Mouse (Mus musculus): ENCODE measurements around the gene Gtpbp6. TPM values are rescaled to one million over a fixed set of nuclear protein-coding genes. Genes with fewer than 3 reads are reported as not detected.
"Not testable (repeated sequence)": the region's sequence is repeated elsewhere in the genome, so short reads cannot be mapped to it uniquely, and the experiment has no call there.

The Gtpbp6 gene
- total RNA-seq (2021), result 10 to 100 TPM; 85.4 to 88.5 TPM

DNA sequence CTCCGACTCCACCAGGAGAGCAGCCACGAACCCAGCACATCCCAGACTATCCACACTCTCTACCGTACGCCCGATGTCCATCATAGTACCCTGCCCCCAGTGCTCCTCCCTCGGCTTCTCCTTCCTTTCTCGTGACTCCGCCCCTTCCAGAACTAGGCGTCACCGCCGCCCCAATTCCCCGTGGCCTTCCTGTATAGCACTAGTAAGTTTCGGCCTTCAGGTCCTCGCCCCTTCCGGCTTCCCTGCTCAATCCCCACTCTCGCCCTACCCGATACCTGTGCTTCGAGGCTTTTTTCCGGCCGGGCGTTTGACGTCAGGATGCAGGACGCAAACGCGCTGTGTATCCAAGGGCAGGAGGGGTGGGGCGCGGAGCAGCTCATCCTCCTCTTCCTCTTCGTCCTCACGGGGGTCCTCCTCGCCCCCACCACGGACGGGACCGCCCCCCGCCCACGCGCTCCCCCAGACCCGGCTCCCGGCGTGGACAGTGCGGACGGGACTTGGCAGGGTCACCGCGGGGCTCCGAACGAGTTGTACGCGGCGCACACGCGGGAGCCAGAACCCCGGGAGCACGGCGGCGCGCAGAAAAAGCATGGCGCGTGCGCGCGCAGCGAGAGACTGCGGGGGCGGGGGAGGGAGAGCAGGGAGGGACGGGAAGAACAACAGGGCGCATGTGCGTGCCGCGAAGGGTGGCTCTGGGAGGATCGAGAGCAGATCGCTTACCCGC is at the start of gene Gtpbp6:
Gtpbp6 (minus strand) TSS at position 617 of the 724 bp plus-strand sequence.
- peak; percentile 94 to 96 for DNase-seq (ENCODE audit: low spot score in 2 of 2)
- intact Hi-C loops (cut with DNase I), result loop anchor here (1.0 to 10.0 kb wide), 3 partner anchors 12 to 1743 kb away; partner anchors contain the start of genes Crlf2 and Gm42517

DNA sequence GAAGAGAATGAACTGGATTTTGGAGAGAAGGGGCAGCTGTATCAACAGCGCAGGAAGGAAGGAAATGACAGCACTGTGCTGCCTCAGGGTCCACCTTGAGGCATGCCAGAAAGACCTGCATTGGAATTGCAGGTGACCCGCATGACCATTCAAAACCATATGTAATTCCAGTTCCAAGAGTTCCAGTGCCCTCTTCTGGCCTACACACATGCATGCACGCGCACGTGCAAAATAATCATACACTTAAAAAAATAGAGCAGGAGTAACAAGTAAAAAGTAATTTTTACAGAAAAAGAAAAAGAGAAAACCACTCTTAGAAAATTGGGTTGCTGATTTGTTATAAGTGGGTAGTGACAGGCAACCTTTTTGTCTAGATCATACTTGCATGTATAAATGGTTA is 35.0 kb upstream of the Gtpbp6 start:
- intact Hi-C loops (cut with DNase I), result no loop called here

DNA sequence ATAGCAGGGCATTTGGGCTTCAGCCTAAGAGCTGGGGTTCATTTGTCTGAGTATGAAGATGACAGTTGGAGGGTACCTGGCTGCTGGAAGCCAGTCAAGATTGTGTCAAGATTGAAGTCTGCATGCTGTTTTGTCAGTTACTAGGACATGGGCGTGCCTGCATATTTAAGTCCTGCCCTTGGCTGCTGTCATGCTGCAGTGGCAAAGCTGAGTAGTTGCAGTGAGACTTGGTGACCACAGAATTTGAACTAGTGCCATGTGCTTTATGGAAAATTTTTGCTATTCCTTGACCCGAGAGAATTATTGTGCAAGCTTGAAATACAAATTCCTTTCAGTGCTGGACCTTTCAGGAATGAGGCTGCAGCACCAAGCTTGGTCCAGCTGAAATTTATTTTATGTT is 34.3 kb upstream of the Gtpbp6 start:
- intact Hi-C loops (cut with DNase I), result no loop called here
- DNase-seq (ENCODE audit: low spot score in 2 of 2), result no peak

More for the DNA sequence above, 35.0 kb upstream of the Gtpbp6 start:
- DNase-seq (ENCODE audit: low spot score in 2 of 2), result no peak

DNA sequence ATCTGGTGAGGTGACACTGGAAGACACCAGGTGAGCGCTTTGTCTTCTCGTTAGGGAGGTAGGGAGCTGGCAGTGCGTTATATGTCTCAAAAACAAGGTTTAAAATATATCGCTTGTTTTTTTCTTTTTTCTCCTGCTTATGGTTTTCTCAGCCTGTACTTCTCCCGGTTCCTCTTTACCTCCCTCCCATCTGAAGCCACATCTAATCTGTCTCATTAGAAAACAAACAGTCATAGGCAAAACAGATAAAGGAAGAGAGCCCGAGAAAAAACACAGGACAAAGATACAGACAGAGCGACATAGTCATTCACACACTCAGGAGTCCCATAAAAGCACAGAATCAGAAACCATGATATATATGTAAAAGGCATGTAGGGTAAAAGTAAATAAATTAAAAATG is 32.4 kb upstream of the Gtpbp6 start:
- DNase-seq (ENCODE audit: low spot score in 2 of 2), result no peak
- intact Hi-C loops (cut with DNase I), result no loop called here

DNA sequence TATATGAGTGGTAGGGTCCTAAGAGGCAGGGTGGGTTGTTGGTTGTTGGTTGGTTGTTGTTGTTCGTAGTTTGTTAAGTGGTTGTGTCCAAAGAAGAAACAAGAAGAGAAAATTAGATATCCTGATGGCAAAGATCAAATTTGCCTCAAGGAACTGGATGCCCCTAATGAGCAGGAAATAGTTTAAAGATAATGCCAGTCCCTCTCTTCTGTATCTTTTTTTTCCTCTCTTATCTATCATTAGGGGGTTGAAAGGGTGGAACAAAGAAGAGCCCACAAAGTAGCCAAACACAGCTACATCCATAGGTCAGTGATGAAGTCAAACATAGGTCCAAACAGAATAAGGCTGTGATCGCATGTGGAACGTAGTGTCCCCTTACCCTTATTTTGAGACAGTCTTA is 31.3 kb upstream of the Gtpbp6 start:
- intact Hi-C loops (cut with DNase I), result no loop called here

DNA sequence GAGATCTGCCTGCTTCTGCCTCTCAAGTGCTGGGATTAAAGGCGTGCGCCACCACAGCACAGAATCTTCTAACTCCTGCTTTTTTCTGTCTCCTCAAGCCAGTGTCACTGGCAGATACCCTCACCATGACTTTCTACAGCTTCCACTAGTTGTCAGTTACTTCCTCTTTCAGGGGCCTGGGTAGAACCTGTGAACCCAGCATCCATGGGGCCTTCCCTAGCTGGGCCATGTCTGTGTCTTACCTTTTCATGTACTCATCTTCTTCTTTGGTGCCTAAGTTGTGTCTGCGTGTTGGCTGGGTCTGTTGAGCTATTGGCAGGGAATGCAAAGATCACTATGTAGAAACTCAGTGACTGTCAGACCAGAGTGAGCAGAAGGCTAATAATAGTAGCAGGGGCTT is 29.8 kb upstream of the Gtpbp6 start:
- no peak for DNase-seq (ENCODE audit: low spot score in 2 of 2)
- intact Hi-C loops (cut with DNase I), result no loop called here

More for the DNA sequence above, 31.3 kb upstream of the Gtpbp6 start:
- DNase-seq (ENCODE audit: low spot score in 2 of 2), result no peak

DNA sequence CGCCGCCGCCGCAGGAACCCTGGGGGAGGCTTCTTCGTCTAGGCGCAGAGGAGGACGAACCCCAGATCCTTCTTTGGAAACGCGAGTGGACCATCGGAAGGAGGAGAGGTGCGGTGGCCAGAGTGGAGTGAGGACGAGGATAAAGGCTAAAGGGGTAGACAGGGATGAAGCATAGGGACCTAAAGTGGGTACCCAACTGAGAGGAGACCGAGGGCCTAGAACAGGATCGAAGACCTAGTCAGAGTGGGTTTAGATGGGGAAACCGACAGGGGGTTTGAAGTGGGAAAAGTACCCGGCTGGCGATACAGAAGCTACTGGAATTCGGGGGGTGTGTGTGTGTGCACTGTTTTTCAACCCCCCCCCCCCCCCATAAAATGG is 28.1 kb upstream of the Gtpbp6 start:
- intact Hi-C loops (cut with DNase I), result no loop called here
- no peak for DNase-seq (ENCODE audit: low spot score in 2 of 2)

DNA sequence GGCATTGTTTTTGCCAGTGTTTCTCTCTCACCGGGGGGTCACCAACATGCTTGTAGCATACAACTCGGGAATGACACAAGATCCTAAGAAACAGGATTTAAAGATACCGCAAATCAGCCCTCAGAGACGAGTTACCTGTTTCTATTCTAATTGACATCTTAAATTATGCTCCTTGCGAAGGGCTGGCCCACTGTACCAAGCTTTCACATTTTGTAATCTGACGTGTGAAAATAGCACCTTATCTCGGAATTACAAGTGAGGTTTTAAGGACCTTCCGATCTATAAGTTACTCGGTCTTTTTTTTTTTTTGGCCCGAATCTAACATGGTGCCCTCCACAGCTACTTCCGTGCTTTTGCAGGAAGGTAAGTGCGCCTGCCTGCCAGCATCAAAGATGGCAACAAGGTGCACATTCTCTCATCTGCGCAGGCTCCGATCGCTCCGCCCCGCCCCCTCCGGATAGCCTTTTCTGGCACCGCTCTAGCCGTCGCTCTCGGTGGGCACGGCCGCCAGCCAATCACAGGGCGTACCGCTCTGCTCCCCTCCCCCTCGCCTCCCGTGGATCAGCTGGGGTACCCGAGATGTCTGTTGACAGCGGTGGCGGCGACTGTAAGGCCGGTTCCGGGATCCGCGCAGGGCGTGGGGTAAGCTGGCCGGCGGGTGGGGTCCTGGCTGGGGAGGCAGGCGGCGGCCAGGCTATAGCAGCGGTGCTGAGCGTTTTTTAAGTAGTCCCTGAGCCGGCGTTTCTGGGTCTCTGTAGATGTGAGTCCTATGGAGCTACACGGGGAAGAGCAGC is 27.5 kb upstream of the Gtpbp6 start, which contains the start of gene Chfr:
Chfr (plus strand) TSS at position 550 of the 794 bp plus-strand sequence.
- intact Hi-C loops (cut with DNase I), result loop anchor here (2.0 kb wide), 1 partner anchor 25 kb away; the partner anchor contains the start of gene Zfp605

DNA sequence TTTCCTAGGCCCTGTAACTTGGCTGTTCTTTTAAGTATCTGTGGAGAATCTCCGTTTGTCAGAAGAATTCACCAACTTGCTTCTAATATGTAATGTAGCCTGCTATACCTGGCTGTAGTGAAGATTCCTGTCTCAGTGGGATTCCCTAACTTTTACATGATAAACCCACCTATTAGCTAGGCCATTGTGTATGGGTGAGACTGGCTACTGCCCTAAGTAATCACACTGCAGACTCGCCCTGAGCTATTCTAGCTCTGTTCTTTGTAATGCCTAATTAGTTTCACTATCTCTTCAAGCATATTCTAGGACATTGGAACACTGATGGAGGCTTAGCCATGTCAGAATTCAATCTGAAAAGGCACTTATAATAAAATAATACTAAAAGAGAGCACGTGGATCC is 14.4 kb upstream of the Gtpbp6 start:
- intact Hi-C loops (cut with DNase I), result not testable (repeated sequence)

More for the DNA sequence above, 27.5 kb upstream of the Gtpbp6 start, which contains the start of gene Chfr:
- peak; percentile 100 for DNase-seq (ENCODE audit: low spot score in 2 of 2)

DNA sequence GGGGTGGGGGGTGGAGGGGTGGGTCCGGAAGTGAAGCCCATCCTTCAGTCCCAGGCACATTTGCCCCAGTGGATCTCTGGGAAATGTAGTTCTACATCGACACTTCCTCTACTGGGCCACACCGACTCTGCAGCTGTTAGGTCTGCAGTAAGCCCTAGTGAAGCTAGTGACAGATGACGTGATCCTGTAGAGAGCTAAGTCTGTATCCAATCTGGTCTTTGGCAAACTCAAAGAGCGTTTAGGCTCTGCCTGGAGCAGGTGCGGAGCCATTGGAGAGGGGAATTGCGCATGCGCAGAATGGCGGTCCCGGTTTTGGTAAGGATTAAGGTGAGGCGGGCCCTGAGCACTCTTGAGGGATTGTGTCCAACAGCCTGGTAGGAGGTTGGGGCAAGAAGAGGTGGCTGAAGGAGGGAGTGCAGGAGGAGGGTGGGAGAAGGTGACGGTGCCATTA is 2.0 kb upstream of the Gtpbp6 start, which contains the start of gene Zfp605:
Zfp605 (plus strand) TSS at position 102 of the 451 bp plus-strand sequence.
- intact Hi-C loops (cut with DNase I), result loop anchor here (2.0 to 10.0 kb wide), 3 partner anchors 25 to 1745 kb away; partner anchors contain the start of genes Chfr, Crlf2 and Gm42517
- peak; percentile 90 to 93 for DNase-seq (ENCODE audit: low spot score in 2 of 2)

More for the DNA sequence above, 14.4 kb upstream of the Gtpbp6 start:
- DNase-seq (ENCODE audit: low spot score in 2 of 2), result not testable (repeated sequence)

DNA sequence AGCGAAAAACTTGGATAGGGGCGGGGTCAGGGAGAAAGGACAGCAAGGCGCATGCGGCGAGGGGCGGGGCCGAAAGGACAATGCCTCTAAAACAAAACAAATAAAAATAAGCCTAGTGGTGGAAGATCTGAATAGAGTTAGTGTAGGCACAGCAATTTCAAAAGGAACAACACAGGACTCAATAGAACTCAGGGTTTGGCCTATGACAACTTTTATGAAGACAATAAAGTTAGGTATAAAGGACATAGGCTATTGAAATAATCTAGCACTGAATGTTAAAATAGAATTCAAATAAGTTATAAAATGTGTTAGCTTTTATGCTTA is 270 bp upstream of the Gtpbp6 start:
- intact Hi-C loops (cut with DNase I), result loop anchor here (5.0 to 10.0 kb wide), 2 partner anchors 551 to 1743 kb away; partner anchors contain the start of genes Crlf2 and Gm42517

DNA sequence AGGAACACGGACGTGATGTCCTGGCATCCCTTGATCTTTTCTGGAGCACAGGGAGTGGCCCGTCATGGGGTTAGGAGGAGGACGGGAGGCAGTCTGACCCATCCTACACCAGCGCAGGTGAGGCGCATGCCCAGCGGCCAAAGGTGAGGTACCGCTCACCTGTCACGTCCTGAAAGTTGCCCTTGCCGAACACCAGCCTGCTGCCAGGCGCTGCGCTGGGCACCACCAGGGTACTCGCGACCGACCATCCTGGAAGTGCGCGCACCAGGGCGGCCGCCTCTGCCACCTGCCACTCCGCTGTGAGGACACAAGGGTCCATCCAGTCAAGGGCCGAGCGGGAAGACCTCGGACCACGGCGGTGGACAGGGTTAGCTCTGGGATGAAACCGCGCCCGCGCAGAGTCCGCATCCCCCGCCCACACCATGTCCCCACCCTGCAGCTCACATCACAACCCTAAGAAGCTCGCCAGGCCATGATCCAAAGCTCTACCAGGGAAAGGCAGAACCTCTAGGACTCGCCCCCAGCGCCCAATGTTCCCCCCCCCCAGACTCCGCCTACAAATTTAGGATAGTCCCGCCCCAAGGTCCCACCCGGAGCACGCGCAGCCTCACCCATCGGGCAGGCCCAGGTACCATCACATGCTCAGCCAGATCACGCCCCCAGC is 964 bp downstream of the Gtpbp6 start:
- peak; percentile 33 to 40 for DNase-seq (ENCODE audit: low spot score in 2 of 2)
- intact Hi-C loops (cut with DNase I), result loop anchor here (1.0 to 10.0 kb wide), 3 partner anchors 12 to 1742 kb away; partner anchors contain the start of genes Crlf2 and Gm42517

More for the DNA sequence above, 270 bp upstream of the Gtpbp6 start:
- no peak for DNase-seq (ENCODE audit: low spot score in 2 of 2)

DNA sequence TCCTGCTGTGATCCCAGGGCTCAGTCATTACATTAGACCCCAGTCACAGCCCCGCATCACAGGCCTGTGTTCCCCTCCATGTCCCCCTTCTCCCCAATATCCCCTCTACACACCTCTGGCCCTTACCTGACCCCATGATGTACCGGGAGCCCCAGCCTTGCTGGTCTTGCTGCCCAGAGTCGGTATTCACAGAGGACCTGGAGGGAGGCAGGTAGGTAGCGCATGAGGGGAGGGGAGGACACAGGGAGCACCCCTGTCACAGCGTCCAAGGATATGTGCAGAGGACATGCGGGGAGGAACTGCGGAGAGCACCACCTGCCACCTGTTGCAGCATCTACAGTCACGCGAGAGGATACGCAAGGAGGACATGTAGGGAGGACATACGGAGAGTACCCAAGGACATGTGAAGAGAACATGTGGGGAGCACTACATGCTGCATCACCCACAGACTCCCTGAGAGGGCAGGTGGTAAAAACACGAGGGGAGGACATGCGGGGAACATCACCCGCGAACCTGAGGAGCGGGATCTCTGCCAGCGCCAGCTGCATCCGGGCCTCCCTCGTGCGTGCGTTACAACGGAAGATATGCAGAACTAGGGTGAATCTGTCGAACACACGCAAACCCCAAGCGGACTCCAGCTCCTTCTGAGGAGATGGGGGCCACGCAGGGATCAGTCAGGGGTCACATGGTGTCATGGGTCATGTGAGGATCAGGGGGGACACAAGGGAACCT is 1.7 kb downstream of the Gtpbp6 start:
- peak; percentile 10 to 43 for DNase-seq (ENCODE audit: low spot score in 2 of 2)
- intact Hi-C loops (cut with DNase I), result loop anchor here (5.0 to 10.0 kb wide), 2 partner anchors 549 to 1742 kb away; partner anchors contain the start of genes Crlf2 and Gm42517

DNA sequence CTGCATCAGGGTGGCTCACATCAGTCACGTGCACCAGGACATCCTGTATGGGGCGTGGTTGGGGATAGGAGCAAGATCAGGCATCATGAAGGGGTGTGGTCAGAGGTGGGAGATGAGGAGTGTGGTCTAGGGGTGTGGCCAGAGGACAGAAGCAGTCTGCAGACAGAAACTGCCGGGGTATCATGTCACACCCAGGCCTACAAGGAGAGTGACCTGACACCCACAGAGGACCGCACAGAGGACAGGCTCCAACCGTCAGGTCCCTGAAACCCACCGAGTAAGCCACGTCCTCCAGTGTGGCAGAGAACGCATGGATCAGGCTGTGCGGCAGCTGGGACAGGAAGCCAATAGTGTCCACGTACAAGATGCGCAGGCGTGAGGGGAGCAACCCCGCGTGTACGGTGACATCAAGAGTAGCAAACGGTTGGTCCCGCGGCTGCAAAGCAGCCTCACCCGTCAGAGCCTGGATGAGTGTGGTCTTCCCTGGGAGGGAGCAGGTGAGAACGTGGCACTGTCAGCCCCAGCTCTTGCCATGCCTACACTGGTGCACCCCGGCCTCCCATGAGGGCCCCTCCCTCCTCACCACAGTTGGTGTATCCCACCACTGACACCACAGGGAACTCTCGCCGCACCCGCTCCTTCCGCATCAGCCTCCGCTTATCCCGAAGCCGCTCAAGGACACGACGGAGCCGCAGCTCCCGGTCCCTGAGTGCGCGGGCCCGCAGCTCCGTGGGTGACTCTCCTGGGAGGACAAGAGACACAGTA is 3.2 kb downstream of the Gtpbp6 start:
- DNase-seq (ENCODE audit: low spot score in 2 of 2), result peak in 1 of 2 experiments; percentile 13
- intact Hi-C loops (cut with DNase I), result loop anchor here (5.0 to 10.0 kb wide), 2 partner anchors 547 to 1740 kb away; partner anchors contain the start of genes Crlf2 and Gm42517

DNA sequence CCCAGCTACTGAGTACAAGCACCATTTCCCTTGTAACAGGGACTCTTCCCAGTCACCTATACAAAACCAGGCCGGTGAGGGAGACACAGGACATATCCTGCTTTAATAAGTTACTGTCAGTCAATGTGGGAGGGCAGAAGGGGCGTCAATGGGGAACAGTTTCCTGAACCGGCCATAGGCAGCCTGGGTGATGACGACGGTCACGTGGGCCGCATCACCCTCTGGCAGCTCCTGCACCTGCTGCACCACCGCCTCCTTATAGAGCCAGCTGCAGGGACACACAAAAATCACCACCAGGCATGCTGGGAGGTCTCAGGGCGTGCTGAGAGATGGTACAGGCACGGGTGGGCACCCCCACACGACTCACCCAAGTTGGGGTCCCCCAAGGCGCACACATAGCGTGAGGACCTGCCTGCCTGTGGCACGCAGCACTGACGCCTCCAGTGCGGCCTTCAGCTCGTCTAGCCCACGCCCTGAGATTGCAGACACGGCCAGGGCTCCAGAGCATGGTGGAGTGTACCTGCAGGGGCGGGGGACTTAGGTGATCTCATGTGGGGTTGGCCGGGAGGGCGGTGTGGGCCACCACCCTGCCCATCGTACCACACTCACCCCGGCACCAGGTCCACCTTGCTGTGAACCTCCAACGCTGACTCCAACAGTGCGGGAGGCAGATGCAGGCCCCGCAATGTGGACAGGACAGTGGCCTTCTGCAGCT is 3.9 kb downstream of the Gtpbp6 start:
- intact Hi-C loops (cut with DNase I), result loop anchor here (10.0 kb wide), 1 partner anchor 1739 kb away; the partner anchor contains the start of gene Gm42517
- peak in 1 of 2 experiments; percentile 16 for DNase-seq (ENCODE audit: low spot score in 2 of 2)

DNA sequence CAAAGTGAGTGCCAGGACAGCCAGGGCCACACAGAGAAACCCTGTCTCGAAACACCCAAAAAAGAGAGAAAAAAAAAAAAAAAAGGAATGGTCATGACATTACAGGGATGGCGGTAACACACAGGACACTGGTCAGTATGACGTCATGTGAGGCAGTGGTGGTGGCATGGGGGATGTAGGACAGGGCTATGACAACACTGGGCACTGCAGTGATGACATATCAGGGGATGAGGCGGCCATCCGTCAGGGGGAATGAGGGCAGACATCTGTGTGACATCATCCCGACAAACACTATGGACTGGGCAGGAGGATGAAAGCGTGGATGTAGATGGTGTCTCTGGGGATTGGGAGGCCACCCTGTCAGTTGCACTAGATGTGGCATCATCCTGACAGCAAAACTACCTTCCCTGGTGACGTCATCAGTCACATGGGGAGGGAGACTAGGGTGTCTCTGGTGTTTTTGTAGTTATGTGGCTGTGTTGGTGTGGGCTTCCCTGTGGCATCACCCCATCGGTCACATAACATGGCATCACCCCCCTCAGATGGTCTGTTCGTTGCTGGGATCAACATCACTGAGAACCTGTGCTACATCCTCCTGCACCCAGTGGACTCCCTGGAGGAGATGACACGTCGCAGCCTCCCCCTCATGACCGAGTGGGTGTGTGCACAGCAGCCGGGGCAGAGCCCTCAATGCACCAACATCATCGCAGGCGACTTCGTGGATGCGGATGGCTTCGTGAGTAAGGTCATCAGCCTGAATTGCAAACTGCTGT is 5.0 kb downstream of the Gtpbp6 start:
- intact Hi-C loops (cut with DNase I), result loop anchor here (10.0 kb wide), 1 partner anchor 1738 kb away; the partner anchor contains the start of gene Gm42517
- peak in 1 of 2 experiments; percentile 12 for DNase-seq (ENCODE audit: low spot score in 2 of 2)

Data from left cerebral cortex, postnatal 36 days (tissue).